Mouse (Mus musculus) stomach, postnatal 0 days (tissue): Measurements from ENCODE around the gene 1700011L22Rik. TPM values are rescaled to one million over a fixed set of nuclear protein-coding genes. Genes with fewer than 3 reads are reported as not detected.

Source experiments
- ATAC-seq: fragments of 200-750 bp; cut with Nextera tagmentation; 2 replicates; pipeline ENCODE4 v1.8.0; 2017; ENCODE audit not compliant: low FRiP score, low TSS enrichment
- DNase-seq: peaks from one replicate; pipeline ENCODE4 v3.0.0-alpha.2; 2016; ENCODE audit warnings: low spot score
- H3K27ac ChIP-seq: fragments of 300-500 bp; sonication (generic); replicated peaks from 2 replicates; pipeline ENCODE4 v1.5.1; 2014; ENCODE audit warnings: mild to moderate bottlenecking, control low read depth
- H3K27me3 ChIP-seq: fragments of 300-500 bp; sonication (generic); 2 replicates; pipeline ENCODE4 v1.6.1; 2014; ENCODE audit warnings: low read length; ENCODE audit not compliant: control insufficient read depth, insufficient read depth
- H3K36me3 ChIP-seq: fragments of 300-500 bp; sonication (generic); 2 replicates; pipeline ENCODE4 v1.6.1; 2014; ENCODE audit warnings: low read length, mixed read lengths; ENCODE audit not compliant: control insufficient read depth, insufficient read depth
- H3K4me1 ChIP-seq: fragments of 300-500 bp; sonication (generic); replicated peaks from 2 replicates; pipeline ENCODE4 v1.6.1; 2014; ENCODE audit warnings: antibody characterized with exemption; ENCODE audit not compliant: control insufficient read depth, insufficient read depth
- H3K4me2 ChIP-seq: fragments of 300-500 bp; sonication (generic); replicated peaks from 2 replicates; pipeline ENCODE4 v1.6.1; 2014; ENCODE audit warnings: low read depth, mild to moderate bottlenecking, control low read depth, moderate library complexity
- H3K4me3 ChIP-seq: fragments of 300-500 bp; sonication (generic); 2 replicates; pipeline ENCODE4 v1.5.1; 2014; ENCODE audit warnings: low read depth, low read length, control low read depth
- H3K9ac ChIP-seq: fragments of 300-500 bp; sonication (generic); 2 replicates; pipeline ENCODE4 v1.6.1; 2014; ENCODE audit warnings: mild to moderate bottlenecking, low read length, control low read depth, mixed read lengths
- H3K9me3 ChIP-seq: fragments of 300-500 bp; sonication (generic); 2 replicates; pipeline ENCODE4 v1.6.1; 2016; ENCODE audit warnings: low read length; ENCODE audit not compliant: control insufficient read depth
- CTCF ChIP-seq: IDR thresholded peaks from 2 replicates; pipeline ENCODE4 v1.5.1; 2016; ENCODE audit warnings: antibody characterized with exemption, low read depth, mild to moderate bottlenecking, moderate library complexity
- EP300 ChIP-seq: optimal IDR thresholded peaks from 2 replicates; pipeline ENCODE3; 2016; ENCODE audit warnings: antibody characterized with exemption
- WGBS: fragments of 180-500 bp; shearing (Covaris S2); extraction: QIAGEN DNeasy Blood & Tissue Kit; methylation state at CpG from one replicate; pipeline ENCODE4 v1.1.7; 2014; 5-methylcytosine and 5-hydroxymethylcytosine counted together
- polyA plus RNA-seq: library from polyadenylated mRNA; unstranded; fragments of >200 nt; fragmentation: Nextera tagmentation; extraction: Ambion mirVana; gene quantifications from 2 replicates; pipeline ENCODE4 v1.2.1, GENCODE M21; 2015

1700011L22Rik gene
- polyA plus RNA-seq, 1 experiment from 2014 or later = not detected

DNA sequence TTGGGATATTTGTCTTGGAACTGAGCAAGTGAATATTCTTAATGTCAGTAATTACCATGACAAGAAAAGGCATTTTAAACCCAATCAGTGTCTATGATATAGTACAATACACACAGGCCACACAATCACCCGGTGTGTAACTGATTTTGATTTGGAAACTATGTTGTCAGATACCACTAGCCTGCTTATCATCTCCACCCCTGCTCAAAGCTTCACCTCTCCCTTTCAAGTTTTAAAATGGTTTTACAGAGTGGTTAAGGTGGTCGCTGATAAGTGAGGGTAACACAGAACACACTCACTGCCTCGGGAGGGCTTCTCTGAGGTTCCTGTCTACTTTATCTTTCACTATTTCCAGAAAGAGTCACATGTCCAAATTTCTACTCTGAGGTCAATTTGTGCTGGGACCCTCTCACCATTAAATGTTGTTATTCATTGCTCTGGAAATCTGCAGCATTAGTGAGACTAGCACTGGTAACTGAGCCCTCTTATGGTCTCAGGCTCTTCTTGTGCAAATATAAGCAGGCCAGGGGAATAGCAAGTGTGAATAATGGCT, 44.4 kb upstream of the 1700011L22Rik start:
- Histone ChIP-seq H3K9me3 (no peaks in the 10 kb centered on the region), H3K4me1 (0 out of 2 replicates have a peak, but pooled peaks cover 2% of the 10 kb centered on the region), H3K9ac (no peak overlapping the region), H3K27me3 (no peaks in the 10 kb centered on the region), H3K4me2 (no peak overlapping the region), H3K36me3 (no peaks in the 10 kb centered on the region), H3K27ac (no peak overlapping the region), H3K4me3 (no peak overlapping the region)
- ATAC-seq (no peak), DNase-seq (no peak)
- TF ChIP-seq CTCF (no peak), EP300 (no peak)
- WGBS = 53% methylated on average over 3 of the region's 3 CpGs

- no peak overlapping the region for H3K4me2 ChIP-seq
- 0 out of 2 replicates have a peak, but pooled peaks cover 2% of the 10 kb centered on the region for H3K4me1 ChIP-seq
- no peak for DNase-seq
- no peak for ATAC-seq
- no peak overlapping the region for H3K9ac ChIP-seq
- no peak overlapping the region for H3K4me3 ChIP-seq
- 65% methylated on average over 5 of the region's 5 CpGs for WGBS
- no peak overlapping the region for H3K27ac ChIP-seq
- no peaks in the 10 kb centered on the region for H3K27me3 ChIP-seq
- no peaks in the 10 kb centered on the region for H3K9me3 ChIP-seq
- H3K36me3 ChIP-seq = no peaks in the 10 kb centered on the region
- TF ChIP-seq EP300 (no peak), CTCF (no peak)
These were observed 41.2 kb upstream of the 1700011L22Rik start for GRCm38 (mm10) chr8:79289592-79289991.

GRCm38 (mm10) chr8:79288681-79289080, 40.3 kb upstream of the 1700011L22Rik start:
- Histone ChIP-seq H3K4me3 (no peak overlapping the region), H3K36me3 (no peaks in the 10 kb centered on the region), H3K4me1 (0 out of 2 replicates have a peak, but pooled peaks cover 2% of the 10 kb centered on the region), H3K4me2 (no peak overlapping the region), H3K9ac (no peak overlapping the region), H3K9me3 (no peaks in the 10 kb centered on the region), H3K27ac (no peak overlapping the region), H3K27me3 (no peaks in the 10 kb centered on the region)
- DNase-seq (no peak), ATAC-seq (no peak)
- TF ChIP-seq EP300 (no peak), CTCF (no peak)
- WGBS = 61% methylated on average over 2 of the region's 2 CpGs

DNA sequence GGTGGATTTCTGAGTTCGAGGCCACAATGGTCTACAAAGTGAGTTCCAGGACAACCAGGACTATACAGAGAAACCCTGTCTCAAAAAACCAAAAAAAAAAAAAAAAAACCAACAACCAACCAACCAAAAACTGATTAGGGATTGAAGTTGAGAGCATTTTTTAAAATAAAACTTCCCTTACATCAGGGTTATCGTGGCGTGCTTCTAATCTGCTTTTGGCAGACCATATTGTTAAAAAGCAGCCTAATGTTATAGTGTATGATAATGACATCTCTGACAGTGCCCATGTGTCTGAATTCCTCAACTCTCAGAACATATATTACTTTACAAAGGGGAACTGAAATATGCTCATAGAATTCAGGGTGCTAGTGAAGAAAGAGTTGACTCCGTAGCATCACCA, 39.9 kb upstream of the 1700011L22Rik start:
- Histone ChIP-seq H3K9me3 (no peaks in the 10 kb centered on the region), H3K27ac (no peak overlapping the region), H3K4me2 (no peak overlapping the region), H3K9ac (no peak overlapping the region), H3K4me1 (0 out of 2 replicates have a peak, but pooled peaks cover under 1% of the 10 kb centered on the region), H3K36me3 (no peaks in the 10 kb centered on the region), H3K27me3 (no peaks in the 10 kb centered on the region), H3K4me3 (no peak overlapping the region)
- TF ChIP-seq EP300 (no peak), CTCF (no peak)
- DNase-seq (no peak), ATAC-seq (no peak)
- 84% methylated on average over 4 of the region's 4 CpGs for WGBS

- no peak overlapping the region for H3K4me2 ChIP-seq
- TF ChIP-seq EP300 = no peak
- no peak for TF ChIP-seq CTCF
- no peaks in the 10 kb centered on the region for H3K4me1 ChIP-seq
- 73% methylated on average over 3 of the region's 3 CpGs for WGBS
- H3K27ac ChIP-seq = no peak overlapping the region
- no peak overlapping the region for H3K9ac ChIP-seq
- ATAC-seq = no peak
- no peaks in the 10 kb centered on the region for H3K9me3 ChIP-seq
- no peaks in the 10 kb centered on the region for H3K36me3 ChIP-seq
- no peak for DNase-seq
- H3K27me3 ChIP-seq = no peaks in the 10 kb centered on the region
- H3K4me3 ChIP-seq = no peak overlapping the region
These were observed 38.1 kb upstream of the 1700011L22Rik start for GRCm38 (mm10) chr8:79286424-79286823.

DNA sequence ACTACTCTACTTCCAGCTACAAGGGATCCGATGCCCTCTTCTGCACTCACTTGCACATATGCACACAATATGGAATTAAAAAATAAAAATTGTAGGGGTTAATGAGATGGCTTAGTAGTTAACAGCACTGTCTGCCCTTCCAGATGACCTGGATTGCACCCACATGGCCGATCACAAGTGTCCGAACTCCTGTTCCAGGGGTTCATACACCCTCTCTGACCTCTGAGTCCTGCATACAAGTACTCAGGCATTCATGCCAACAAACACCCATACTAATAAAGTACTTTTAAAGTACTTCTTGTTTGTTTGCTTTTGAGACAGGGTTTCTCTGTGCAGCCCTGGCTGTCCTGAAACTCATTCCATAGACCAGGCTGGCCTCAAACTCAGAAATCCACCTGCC, 36.3 kb upstream of the 1700011L22Rik start:
- DNase-seq (no peak), ATAC-seq (no peak)
- TF ChIP-seq EP300 (no peak), CTCF (no peak)
- H3K9ac ChIP-seq = no peak overlapping the region
- no peaks in the 10 kb centered on the region for H3K9me3 ChIP-seq
- no peaks in the 10 kb centered on the region for H3K4me1 ChIP-seq
- no peak overlapping the region for H3K4me3 ChIP-seq
- WGBS = 99% methylated on average over 3 of the region's 3 CpGs
- H3K36me3 ChIP-seq = no peaks in the 10 kb centered on the region
- H3K27ac ChIP-seq = no peak overlapping the region
- H3K4me2 ChIP-seq = no peak overlapping the region
- no peaks in the 10 kb centered on the region for H3K27me3 ChIP-seq
